Mouse (Mus musculus) CD8-positive naive resting alpha-beta T cell, adult 2 months (primary cell): ENCODE measurements around the gene Scd1.
A peak's percentile ranks its signal among the peaks of the same experiment; 100 is the strongest.

Experiments used
- DNase-seq, 2 experiments: peaks; one replicate each; pipeline ENCODE4 v3.0.0; 2022; ENCODE audit warnings: low read depth in 2 of 2, low spot score in 2 of 2

Gene Scd1

GRCm38 (mm10) chr19:44400484-44401197 lies 7.0 kb downstream of the Scd1 start:
- DNase-seq = no peak

- DNase-seq = no peak
These were observed 7.6 kb downstream of the Scd1 start for GRCm38 (mm10) chr19:44400076-44400475.

GRCm38 (mm10) chr19:44396742-44397141 lies 10.9 kb downstream of the Scd1 start:
- no peak for DNase-seq

GRCm38 (mm10) chr19:44394972-44395371 lies 12.7 kb downstream of the Scd1 start:
- no peak for DNase-seq

- DNase-seq = no peak
These were observed 13.7 kb downstream of the Scd1 start for GRCm38 (mm10) chr19:44393962-44394422.

- no peak for DNase-seq
These were observed 15.2 kb downstream of the Scd1 start for GRCm38 (mm10) chr19:44392339-44393009.

- no peak for DNase-seq
These were observed 15.8 kb downstream of the Scd1 start for GRCm38 (mm10) chr19:44391856-44392255.

GRCm38 (mm10) chr19:44389507-44389906 lies 18.2 kb downstream of the Scd1 start:
- DNase-seq = no peak

- peak; percentile 83 to 89 for DNase-seq
These were observed 18.9 kb downstream of the Scd1 start for GRCm38 (mm10) chr19:44388475-44389428.

- no peak for DNase-seq
These were observed 19.8 kb downstream of the Scd1 start for GRCm38 (mm10) chr19:44387746-44388474.

GRCm38 (mm10) chr19:44387089-44387671 lies 20.5 kb downstream of the Scd1 start:
- DNase-seq = no peak

GRCm38 (mm10) chr19:44385887-44386498 lies 21.7 kb downstream of the Scd1 start:
- DNase-seq = no peak

GRCm38 (mm10) chr19:44382682-44383321 lies 24.9 kb downstream of the Scd1 start:
- no peak for DNase-seq

- no peak for DNase-seq
These were observed 27.6 kb downstream of the Scd1 start for GRCm38 (mm10) chr19:44380065-44380464.

- DNase-seq = no peak
These were observed 28.6 kb downstream of the Scd1 start for GRCm38 (mm10) chr19:44379090-44379489.

- no peak for DNase-seq
These were observed 29.9 kb downstream of the Scd1 start for GRCm38 (mm10) chr19:44377629-44378375.

GRCm38 (mm10) chr19:44376511-44376951 lies 31.1 kb downstream of the Scd1 start:
- DNase-seq = no peak

GRCm38 (mm10) chr19:44372969-44373368 lies 34.7 kb downstream of the Scd1 start:
- DNase-seq = peak; percentile 77 to 86

- DNase-seq = no peak
These were observed 37.4 kb downstream of the Scd1 start for GRCm38 (mm10) chr19:44370231-44370630.
